Mouse (Mus musculus): ENCODE measurements around the gene Hoxa9.

Gene Hoxa9

GRCm38 (mm10) chr6:52203371-52204049 is 27.4 kb downstream of the Hoxa9 start:
- peak; percentile 25 for DNase-seq (ENCODE audit: low spot score)

- no peak for DNase-seq (ENCODE audit: low spot score)
These were observed 27.8 kb downstream of the Hoxa9 start for GRCm38 (mm10) chr6:52203121-52203370.

- no peak for DNase-seq (ENCODE audit: low spot score)
These were observed 28.3 kb downstream of the Hoxa9 start for GRCm38 (mm10) chr6:52202362-52203120.

- DNase-seq (ENCODE audit: low spot score), result no peak
These were observed 29.6 kb downstream of the Hoxa9 start for GRCm38 (mm10) chr6:52201269-52201668.

- DNase-seq (ENCODE audit: low spot score), result no peak
These were observed 30.1 kb downstream of the Hoxa9 start for GRCm38 (mm10) chr6:52200751-52201250.

- DNase-seq (ENCODE audit: low spot score), result no peak
These were observed 30.7 kb downstream of the Hoxa9 start for GRCm38 (mm10) chr6:52200073-52200750.

- no peak for DNase-seq (ENCODE audit: low spot score)
These were observed 33.6 kb downstream of the Hoxa9 start for GRCm38 (mm10) chr6:52197271-52197670.

- DNase-seq (ENCODE audit: low spot score), result no peak
These were observed 34.1 kb downstream of the Hoxa9 start for GRCm38 (mm10) chr6:52196811-52197210.

GRCm38 (mm10) chr6:52194690-52195089 is 36.2 kb downstream of the Hoxa9 start:
- DNase-seq (ENCODE audit: low spot score), result no peak

GRCm38 (mm10) chr6:52191860-52192550 is 38.9 kb downstream of the Hoxa9 start:
- DNase-seq (ENCODE audit: low spot score), result peak; percentile 81

GRCm38 (mm10) chr6:52190906-52191810 is 39.7 kb downstream of the Hoxa9 start, which contains the start of gene Hoxa4:
Gene Hoxa4 (minus strand): TSS chr6:52191753.
- DNase-seq (ENCODE audit: low spot score), result peak; percentile 23

GRCm38 (mm10) chr6:52190410-52190809 is 40.5 kb downstream of the Hoxa9 start:
- DNase-seq (ENCODE audit: low spot score), result peak; percentile 13

- DNase-seq (ENCODE audit: low spot score), result no peak
These were observed 41.0 kb downstream of the Hoxa9 start for GRCm38 (mm10) chr6:52189909-52190308.

- no peak for DNase-seq (ENCODE audit: low spot score)
These were observed 41.7 kb downstream of the Hoxa9 start for GRCm38 (mm10) chr6:52189172-52189591.

- DNase-seq (ENCODE audit: low spot score), result no peak
These were observed 44.4 kb downstream of the Hoxa9 start for GRCm38 (mm10) chr6:52186500-52186899.

- no peak for DNase-seq (ENCODE audit: low spot score)
These were observed 45.1 kb downstream of the Hoxa9 start for GRCm38 (mm10) chr6:52185834-52186233.

GRCm38 (mm10) chr6:52185222-52185621 is 45.7 kb downstream of the Hoxa9 start:
- DNase-seq (ENCODE audit: low spot score), result no peak

GRCm38 (mm10) chr6:52184668-52185067 is 46.2 kb downstream of the Hoxa9 start:
- DNase-seq (ENCODE audit: low spot score), result no peak

- no peak for DNase-seq (ENCODE audit: low spot score)
These were observed 47.4 kb downstream of the Hoxa9 start for GRCm38 (mm10) chr6:52183311-52184080.

- DNase-seq (ENCODE audit: low spot score), result no peak
These were observed 48.1 kb downstream of the Hoxa9 start for GRCm38 (mm10) chr6:52182793-52183192.

Measured in ovary, postnatal 36 days (tissue).